Mouse (Mus musculus) stomach, postnatal 0 days (tissue): ENCODE data around the gene Gm28729.

Experiments used
- CTCF ChIP-seq: IDR thresholded peaks from 2 replicates; pipeline ENCODE4 v1.5.1; 2016; ENCODE audit warnings: antibody characterized with exemption, low read depth, mild to moderate bottlenecking, moderate library complexity
- EP300 ChIP-seq: optimal IDR thresholded peaks from 2 replicates; pipeline ENCODE3; 2016; ENCODE audit warnings: antibody characterized with exemption

DNA sequence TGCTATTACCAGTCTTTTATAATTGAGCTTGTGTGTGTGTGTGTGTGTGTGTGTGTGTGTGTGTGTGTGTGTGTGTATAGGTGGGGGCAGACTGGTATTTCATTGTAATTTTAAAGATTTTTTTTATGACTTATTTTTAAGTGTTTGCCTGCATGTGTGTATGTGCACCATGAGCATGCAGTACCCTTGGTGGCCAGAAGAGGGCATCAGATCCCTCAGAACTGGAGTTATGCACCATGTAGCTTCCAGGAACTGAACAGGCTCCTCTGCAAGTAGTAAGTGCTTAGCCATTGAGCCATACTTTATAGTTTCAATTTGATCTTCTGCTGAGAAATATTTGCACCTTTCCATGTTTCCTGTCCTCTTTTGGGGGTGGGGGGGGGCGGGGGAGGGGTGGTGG is 63.5 kb downstream of the Gm28729 start:
- TF ChIP-seq CTCF (peak; percentile 57), EP300 (no peak)
